Mouse (Mus musculus): ENCODE measurements around the gene Zcchc14. TPM values are rescaled to one million over a fixed set of nuclear protein-coding genes. Genes with fewer than 3 reads are reported as not detected.
"Not testable (repeated sequence)": the region's sequence is repeated elsewhere in the genome, so short reads cannot be mapped to it uniquely, and the experiment has no call there.

Zcchc14 gene
- polyA plus RNA-seq, 1 experiment from 2014 or later = 23.1 TPM

DNA sequence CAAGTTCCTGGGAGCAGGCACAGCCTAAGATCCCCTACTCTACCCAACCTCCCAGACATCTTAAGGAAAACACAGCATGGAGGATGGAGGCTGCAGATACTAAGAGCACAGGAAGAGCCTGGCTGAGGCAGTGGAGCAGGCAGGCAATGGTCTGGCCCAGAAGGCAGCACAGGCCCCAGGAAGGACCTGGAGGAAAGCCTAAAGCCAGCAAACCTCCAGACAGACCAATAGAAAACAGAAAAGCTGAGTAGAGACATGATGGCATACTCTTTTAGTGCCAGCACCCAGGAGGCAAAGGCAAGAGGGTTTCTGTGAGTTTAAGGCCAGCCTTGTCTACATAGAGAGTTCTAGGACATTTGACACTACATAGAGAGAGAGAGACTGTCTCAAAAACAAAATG, 39.3 kb downstream of the Zcchc14 start:
- H3K9me3 ChIP-seq = no peaks in the 10 kb centered on the region
- no peaks in the 10 kb centered on the region for H3K4me1 ChIP-seq
- H3K4me2 ChIP-seq (replicated peaks) = no peak overlapping the region
- H3K27me3 ChIP-seq (replicated peaks) = no peaks in the 10 kb centered on the region
- no peak for ATAC-seq (ENCODE audit: low FRiP score, low read depth)
- H3K9ac ChIP-seq = no peak overlapping the region
- H3K4me3 ChIP-seq = no peak overlapping the region
- H3K36me3 ChIP-seq = peaks cover 61% of the 10 kb centered on the region
- H3K27ac ChIP-seq = no peak overlapping the region

DNA sequence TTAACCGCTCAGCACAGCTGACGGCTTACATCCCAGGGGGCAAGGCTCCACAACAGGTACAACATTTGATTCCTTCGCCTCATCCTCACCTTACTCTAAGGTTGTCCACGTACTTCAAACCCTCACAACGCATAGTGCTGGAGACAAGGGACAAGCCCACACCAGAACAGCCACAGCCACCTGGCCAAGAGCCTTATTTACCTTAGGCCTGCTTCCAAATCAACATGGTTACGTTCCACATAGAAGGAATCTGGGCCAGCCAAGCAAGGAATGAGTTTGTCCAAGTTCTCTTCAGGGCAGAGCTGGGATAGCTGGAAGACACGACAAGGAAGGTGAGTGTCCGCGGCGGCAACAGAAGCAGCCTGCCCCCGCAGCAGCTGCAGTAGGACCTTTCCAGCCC, 42.8 kb downstream of the Zcchc14 start:
- Histone ChIP-seq H3K36me3 (peaks cover 63% of the 10 kb centered on the region), H3K27me3 (replicated peaks) (no peaks in the 10 kb centered on the region), H3K9ac (no peak overlapping the region), H3K27ac (no peak overlapping the region), H3K4me2 (replicated peaks) (no peak overlapping the region), H3K4me1 (no peaks in the 10 kb centered on the region), H3K4me3 (no peak overlapping the region), H3K9me3 (no peaks in the 10 kb centered on the region)
- WGBS = 95% methylated on average over 11 of the region's 11 CpGs
- no peak for ATAC-seq (ENCODE audit: low FRiP score, low read depth)

DNA sequence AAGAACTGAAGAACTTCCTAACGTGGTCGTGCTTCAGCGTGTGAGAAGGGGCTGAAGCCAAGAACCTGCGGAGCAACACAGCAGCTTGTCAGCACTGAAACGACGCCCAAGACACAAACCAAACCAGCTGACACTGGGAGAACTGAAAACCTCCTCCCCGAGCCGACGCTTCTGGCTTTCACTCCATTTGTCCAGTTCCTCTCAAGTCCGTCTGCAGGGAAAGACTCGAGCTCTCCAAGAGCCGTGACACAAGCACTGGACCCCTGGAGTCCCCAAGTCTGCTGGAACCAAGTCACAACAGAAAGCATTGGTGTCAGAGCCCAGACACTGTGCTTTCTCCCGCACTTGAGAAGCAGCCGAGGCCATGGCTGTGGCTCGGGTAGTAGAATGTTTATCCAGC, 43.5 kb downstream of the Zcchc14 start:
- Histone ChIP-seq H3K27ac (no peak overlapping the region), H3K4me3 (no peak overlapping the region), H3K4me2 (replicated peaks) (no peak overlapping the region), H3K4me1 (no peaks in the 10 kb centered on the region), H3K9ac (no peak overlapping the region), H3K36me3 (peaks cover 70% of the 10 kb centered on the region), H3K27me3 (replicated peaks) (no peaks in the 10 kb centered on the region), H3K9me3 (no peaks in the 10 kb centered on the region)
- ATAC-seq (ENCODE audit: low FRiP score, low read depth) = no peak
- WGBS = 93% methylated on average over 15 of the region's 15 CpGs

DNA sequence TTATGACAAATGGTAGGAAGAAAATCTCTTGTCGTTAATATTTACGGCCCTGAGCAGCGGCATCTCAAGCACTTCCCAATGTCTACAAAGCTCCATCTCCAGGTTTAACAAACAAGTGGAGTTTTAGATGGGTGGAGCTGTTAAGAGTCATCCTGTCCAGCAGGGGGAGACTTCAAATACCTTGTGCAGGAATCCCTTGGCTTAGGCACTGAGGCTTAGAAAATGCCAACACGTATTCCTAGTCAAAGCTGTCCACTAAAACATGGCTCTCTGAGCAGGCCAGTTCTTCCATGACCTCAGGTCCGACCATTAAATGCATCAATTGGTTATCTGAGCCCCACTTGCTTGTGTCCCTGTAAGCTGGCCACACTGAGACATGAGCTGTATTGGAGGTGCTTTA, 45.0 kb downstream of the Zcchc14 start:
- Histone ChIP-seq H3K4me1 (no peaks in the 10 kb centered on the region), H3K27me3 (replicated peaks) (no peaks in the 10 kb centered on the region), H3K27ac (no peak overlapping the region), H3K4me2 (replicated peaks) (no peak overlapping the region), H3K9ac (no peak overlapping the region), H3K9me3 (no peaks in the 10 kb centered on the region), H3K36me3 (peaks cover 77% of the 10 kb centered on the region), H3K4me3 (no peak overlapping the region)
- 89% methylated on average over 5 of the region's 5 CpGs for WGBS
- ATAC-seq (ENCODE audit: low FRiP score, low read depth) = no peak

DNA sequence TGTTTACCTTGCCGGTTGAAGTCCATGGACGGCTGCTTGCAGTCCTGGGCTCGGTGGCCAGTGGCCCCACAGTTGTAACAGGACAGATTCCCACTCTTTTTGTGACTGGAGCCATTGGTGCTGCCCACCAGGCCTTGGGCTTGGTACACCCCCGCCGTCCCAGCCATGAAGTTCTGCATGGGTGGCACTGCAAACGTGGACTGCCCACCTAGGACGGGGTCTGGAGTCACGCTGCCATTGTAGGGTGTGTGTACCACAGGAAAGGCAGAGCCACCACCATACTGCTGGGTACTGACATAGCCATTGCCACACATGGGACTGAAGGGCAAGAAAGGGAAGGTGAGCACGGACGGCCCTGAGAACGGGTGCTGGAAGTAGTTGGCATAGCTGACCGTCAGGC, 48.9 kb downstream of the Zcchc14 start:
- peaks cover 84% of the 10 kb centered on the region for H3K36me3 ChIP-seq
- H3K4me1 ChIP-seq = no peaks in the 10 kb centered on the region
- no peak overlapping the region for H3K27ac ChIP-seq
- no peak overlapping the region for H3K4me2 ChIP-seq (replicated peaks)
- H3K9me3 ChIP-seq = no peaks in the 10 kb centered on the region
- no peak overlapping the region for H3K4me3 ChIP-seq
- H3K27me3 ChIP-seq (replicated peaks) = no peaks in the 10 kb centered on the region
- no peak overlapping the region for H3K9ac ChIP-seq
- no peak for ATAC-seq (ENCODE audit: low FRiP score, low read depth)
- 94% methylated on average over 12 of the region's 12 CpGs for WGBS

DNA sequence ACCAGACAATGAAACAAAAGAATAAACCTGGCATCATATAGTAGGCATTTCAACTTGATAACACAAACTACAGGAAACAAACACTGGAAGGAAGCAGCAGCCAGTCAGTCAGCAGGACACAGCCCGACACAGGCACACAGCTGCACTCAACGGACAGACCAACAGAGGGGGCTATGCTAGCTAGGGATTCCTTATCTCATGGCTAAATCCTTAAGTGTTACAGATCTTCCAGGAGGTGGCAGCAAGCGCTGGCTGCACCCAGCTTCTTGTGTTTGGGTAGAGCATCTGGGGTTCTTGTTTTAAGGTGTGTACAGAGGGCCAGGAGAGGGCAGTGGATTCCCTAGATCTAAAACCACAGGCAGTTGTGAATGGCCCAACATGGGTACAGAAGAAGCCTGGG, 49.8 kb downstream of the Zcchc14 start:
- no peak overlapping the region for H3K9ac ChIP-seq
- WGBS = 45% methylated on average over 3 of the region's 3 CpGs
- no peaks in the 10 kb centered on the region for H3K4me1 ChIP-seq
- no peaks in the 10 kb centered on the region for H3K9me3 ChIP-seq
- no peak overlapping the region for H3K27ac ChIP-seq
- ATAC-seq (ENCODE audit: low FRiP score, low read depth) = no peak
- peaks cover 81% of the 10 kb centered on the region for H3K36me3 ChIP-seq
- H3K4me3 ChIP-seq = no peak overlapping the region
- no peak overlapping the region for H3K4me2 ChIP-seq (replicated peaks)
- H3K27me3 ChIP-seq (replicated peaks) = no peaks in the 10 kb centered on the region

DNA sequence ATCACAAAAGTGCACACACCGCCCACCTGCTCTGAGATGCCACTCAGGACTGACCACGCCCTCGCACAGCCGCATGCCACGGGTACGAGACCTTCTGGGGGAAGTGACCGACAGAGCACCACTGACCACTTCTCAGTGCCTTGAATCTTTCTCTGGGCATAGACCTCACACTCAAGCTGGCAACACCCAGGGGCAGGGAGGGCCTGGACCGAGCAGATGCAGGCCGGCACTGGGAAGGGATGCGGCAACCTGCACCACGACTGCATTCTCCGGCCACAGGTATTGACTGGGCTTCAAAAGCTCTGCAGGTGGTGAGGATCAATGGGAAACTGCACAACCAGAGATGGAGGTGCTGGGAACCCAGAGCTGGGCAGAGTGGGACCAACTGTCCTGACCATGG, 50.3 kb downstream of the Zcchc14 start:
- H3K9ac ChIP-seq = no peak overlapping the region
- no peak overlapping the region for H3K4me3 ChIP-seq
- WGBS = 96% methylated on average over 12 of the region's 12 CpGs
- H3K4me2 ChIP-seq (replicated peaks) = no peak overlapping the region
- H3K27me3 ChIP-seq (replicated peaks) = no peaks in the 10 kb centered on the region
- no peak overlapping the region for H3K27ac ChIP-seq
- no peak for ATAC-seq (ENCODE audit: low FRiP score, low read depth)
- H3K9me3 ChIP-seq = no peaks in the 10 kb centered on the region
- H3K36me3 ChIP-seq = peaks cover 81% of the 10 kb centered on the region
- H3K4me1 ChIP-seq = no peaks in the 10 kb centered on the region

DNA sequence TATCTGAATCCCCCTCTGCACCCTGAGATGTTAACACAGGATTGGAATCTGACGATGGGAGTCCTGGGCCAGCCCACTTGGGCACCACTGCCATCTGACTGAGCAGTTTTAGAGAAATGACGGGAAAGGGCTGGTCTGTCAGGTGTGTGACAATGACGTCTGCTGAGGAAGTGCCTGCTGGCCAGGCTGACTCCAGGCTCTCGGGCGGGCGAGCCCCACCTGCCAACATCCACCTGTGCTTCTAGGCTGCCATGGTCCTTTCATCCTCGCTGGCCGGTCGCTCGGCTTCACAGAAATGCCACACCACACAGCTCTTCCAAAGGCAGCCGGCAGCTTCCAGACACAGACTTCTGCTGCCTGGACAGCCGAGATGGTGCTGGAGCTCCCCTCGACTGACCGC, 52.9 kb downstream of the Zcchc14 start:
- no peak overlapping the region for H3K9ac ChIP-seq
- H3K9me3 ChIP-seq = no peaks in the 10 kb centered on the region
- WGBS = 91% methylated on average over 14 of the region's 14 CpGs
- no peak overlapping the region for H3K4me2 ChIP-seq (replicated peaks)
- H3K36me3 ChIP-seq = peaks cover 77% of the 10 kb centered on the region
- no peak overlapping the region for H3K27ac ChIP-seq
- no peaks in the 10 kb centered on the region for H3K27me3 ChIP-seq (replicated peaks)
- no peak overlapping the region for H3K4me3 ChIP-seq
- ATAC-seq (ENCODE audit: low FRiP score, low read depth) = no peak
- no peaks in the 10 kb centered on the region for H3K4me1 ChIP-seq

DNA sequence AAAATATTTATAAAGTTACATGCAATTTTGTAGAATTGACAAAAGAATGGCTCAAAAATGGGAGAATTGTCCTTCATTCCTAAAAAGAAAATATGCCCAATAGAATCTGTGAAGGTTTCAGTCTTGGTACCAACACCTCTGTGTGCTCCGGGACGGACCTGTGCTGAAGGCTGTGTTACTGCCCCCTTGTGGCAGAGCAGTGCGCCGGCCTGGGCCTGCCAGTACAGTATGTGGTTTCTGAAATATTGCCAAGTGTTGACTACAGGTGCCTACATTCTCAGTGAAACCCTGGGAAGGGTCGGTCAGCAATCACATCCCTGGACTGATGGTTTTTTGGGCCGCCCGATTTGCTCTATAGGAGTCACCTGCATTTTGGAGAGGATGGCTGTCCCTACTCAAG, 53.8 kb downstream of the Zcchc14 start:
- Histone ChIP-seq H3K27me3 (replicated peaks) (no peaks in the 10 kb centered on the region), H3K4me3 (no peak overlapping the region), H3K36me3 (peaks cover 77% of the 10 kb centered on the region), H3K9me3 (no peaks in the 10 kb centered on the region), H3K4me2 (replicated peaks) (no peak overlapping the region), H3K4me1 (0 out of 2 replicates have a peak, but pooled peaks cover under 1% of the 10 kb centered on the region), H3K27ac (no peak overlapping the region), H3K9ac (no peak overlapping the region)
- no peak for ATAC-seq (ENCODE audit: low FRiP score, low read depth)
- 39% methylated on average over 7 of the region's 7 CpGs for WGBS

DNA sequence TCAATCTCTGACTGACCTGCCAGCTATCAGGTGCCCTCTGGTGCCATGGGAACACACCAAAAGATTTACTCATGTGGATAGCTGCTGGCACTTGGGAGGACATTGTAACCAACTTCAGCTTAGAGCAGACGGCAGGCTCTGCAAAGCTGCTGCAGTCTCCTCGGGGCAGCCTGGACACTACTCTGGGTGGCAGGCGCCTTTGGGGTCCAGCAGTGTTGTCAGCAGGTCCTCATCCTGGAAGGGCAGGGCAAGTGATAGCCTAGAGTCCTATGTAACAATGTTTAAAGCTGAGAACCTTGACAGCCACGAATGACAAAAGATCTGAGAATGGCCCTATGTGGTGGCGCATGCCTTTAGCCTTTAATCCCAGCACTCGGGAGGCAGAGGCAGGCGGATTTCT, 54.5 kb downstream of the Zcchc14 start:
- Histone ChIP-seq H3K4me3 (no peak overlapping the region), H3K27me3 (replicated peaks) (no peaks in the 10 kb centered on the region), H3K27ac (no peak overlapping the region), H3K9me3 (no peaks in the 10 kb centered on the region), H3K4me1 (peaks cover 6% of the 10 kb centered on the region), H3K36me3 (peaks cover 80% of the 10 kb centered on the region), H3K4me2 (replicated peaks) (no peak overlapping the region), H3K9ac (no peak overlapping the region)
- WGBS = 87% methylated on average over 7 of the region's 7 CpGs
- ATAC-seq (ENCODE audit: low FRiP score, low read depth) = no peak

DNA sequence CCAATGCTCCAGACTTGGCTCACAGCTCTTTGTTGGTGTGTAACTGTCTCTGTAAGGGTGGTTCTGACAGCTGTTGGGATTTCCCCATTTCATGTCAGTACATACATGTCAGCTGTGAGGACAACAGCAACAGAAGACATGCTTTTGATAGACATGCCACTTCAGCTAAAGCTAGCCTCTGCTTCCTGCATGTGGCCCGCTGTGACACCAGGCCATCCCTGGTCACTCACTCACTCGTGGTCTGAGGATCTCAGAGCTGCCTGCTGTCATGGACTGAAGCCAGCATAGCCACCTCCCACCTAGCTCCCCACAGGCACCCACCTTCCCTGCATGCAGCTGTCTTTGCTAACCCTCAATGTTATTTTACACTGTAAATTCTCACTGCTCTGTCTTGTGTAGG, 55.2 kb downstream of the Zcchc14 start:
- H3K9me3 ChIP-seq; H3K4me1 ChIP-seq; H3K27ac ChIP-seq; ATAC-seq (ENCODE audit: low FRiP score, low read depth); H3K4me3 ChIP-seq; H3K4me2 ChIP-seq (replicated peaks); H3K9ac ChIP-seq; H3K27me3 ChIP-seq (replicated peaks): not testable (repeated sequence)
- 74% methylated on average over 2 of the region's 2 CpGs for WGBS
- H3K36me3 ChIP-seq = peaks cover 80% of the 10 kb centered on the region

DNA sequence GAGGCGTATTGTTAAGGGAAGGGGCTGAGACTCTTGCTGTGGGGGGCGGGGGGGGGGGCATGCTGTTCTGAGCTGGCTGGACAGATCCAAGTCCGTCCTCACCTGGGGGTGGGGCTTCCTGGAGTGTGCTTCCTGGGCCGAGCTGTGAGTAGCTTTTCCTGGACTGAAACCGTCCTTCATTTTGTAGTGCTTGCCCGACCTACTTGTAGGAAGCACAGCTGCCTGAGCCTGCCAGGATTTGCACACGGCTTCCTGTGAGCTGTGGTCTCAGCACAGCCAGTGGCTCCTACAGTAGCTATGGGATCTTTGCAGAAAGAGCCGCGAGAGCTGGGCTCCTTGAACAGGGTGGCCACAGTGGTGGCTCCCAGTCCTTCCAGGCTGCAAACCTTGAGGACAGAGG, 58.7 kb downstream of the Zcchc14 start:
- 82% methylated on average over 9 of the region's 9 CpGs for WGBS
- H3K4me2 ChIP-seq (replicated peaks) = no peak overlapping the region
- no peak overlapping the region for H3K4me3 ChIP-seq
- no peak overlapping the region for H3K27ac ChIP-seq
- peaks cover 26% of the 10 kb centered on the region for H3K4me1 ChIP-seq
- H3K27me3 ChIP-seq (replicated peaks) = no peaks in the 10 kb centered on the region
- peaks cover 49% of the 10 kb centered on the region for H3K36me3 ChIP-seq
- no peak overlapping the region for H3K9ac ChIP-seq
- no peaks in the 10 kb centered on the region for H3K9me3 ChIP-seq
- no peak for ATAC-seq (ENCODE audit: low FRiP score, low read depth)

DNA sequence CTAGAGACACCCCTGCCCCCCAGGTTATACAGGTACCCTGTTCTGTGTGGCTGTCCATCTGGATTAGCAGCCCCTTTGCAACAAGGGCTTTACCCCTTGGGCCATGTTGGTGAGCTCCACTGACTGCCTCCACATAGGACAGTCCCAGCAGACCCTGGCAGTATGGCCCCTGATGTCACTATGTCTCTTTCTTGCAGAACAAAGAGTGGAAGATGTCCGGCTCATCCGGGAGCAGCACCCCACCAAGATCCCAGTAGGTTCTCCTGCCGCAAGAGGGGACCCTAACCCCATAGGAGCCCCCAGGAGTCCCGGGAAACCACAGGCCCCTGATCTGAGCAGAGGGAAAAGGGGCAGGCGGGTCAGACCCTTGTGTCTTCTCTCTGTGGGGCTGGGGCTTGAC, 59.4 kb downstream of the Zcchc14 start:
- no peaks in the 10 kb centered on the region for H3K27me3 ChIP-seq (replicated peaks)
- peaks cover 26% of the 10 kb centered on the region for H3K4me1 ChIP-seq
- 95% methylated on average over 5 of the region's 5 CpGs for WGBS
- no peaks in the 10 kb centered on the region for H3K9me3 ChIP-seq
- no peak overlapping the region for H3K4me2 ChIP-seq (replicated peaks)
- H3K27ac ChIP-seq = no peak overlapping the region
- no peak overlapping the region for H3K4me3 ChIP-seq
- H3K9ac ChIP-seq = no peak overlapping the region
- no peak for ATAC-seq (ENCODE audit: low FRiP score, low read depth)
- H3K36me3 ChIP-seq = peaks cover 47% of the 10 kb centered on the region

Measured in neural tube, embryonic 12.5 days (tissue).